Mouse (Mus musculus) gastrocnemius, adult 2 months (tissue): ENCODE results near the gene Gm8247. TPM values are rescaled to one million over a fixed set of nuclear protein-coding genes. Genes with fewer than 3 reads are reported as not detected.
"Not testable (repeated sequence)": the region's sequence is repeated elsewhere in the genome, so short reads cannot be mapped to it uniquely, and the experiment has no call there.

ENCODE experiments used
- DNase-seq: peaks from one replicate; pipeline ENCODE4 v3.0.0; 2022
- H3K27ac ChIP-seq: fragments of 200-600 bp; 2 replicates; pipeline ENCODE4 v1.8.1; 2022; ENCODE audit warnings: mild to moderate bottlenecking
- H3K4me3 ChIP-seq: fragments of 200-600 bp; 2 replicates; pipeline ENCODE4 v1.8.1; 2022; ENCODE audit warnings: mild to moderate bottlenecking, moderate library complexity
- intact Hi-C: fragments of 180-260 bp; cut with DNase I; formaldehyde crosslinking; loops from one replicate; pipeline ENCODE4 v1.15.1; 2025
- long read RNA-seq, 2 experiments: library from polyadenylated mRNA; stranded (forward); transcript quantifications; one replicate each; pipeline ENCODE4 v2.0.0; 2021
- total RNA-seq, 2 experiments: library from RNA; stranded (reverse); gene quantifications; 2 replicates each; pipeline ENCODE4 v1.2.3; 2021

Gm8247 gene
- not detected for total RNA-seq
- long read RNA-seq, experiment 1: 0 reads
- long read RNA-seq, experiment 2: 0 reads

GRCm38 (mm10) chr14:44582853-44583252 is at the start of gene Gm8247:
Gene Gm8247, plus strand, starts transcription at chr14:44583153.
- intact Hi-C loops, H3K27ac ChIP-seq, DNase-seq, H3K4me3 ChIP-seq: not testable (repeated sequence)

- intact Hi-C loops, DNase-seq, H3K27ac ChIP-seq: not testable (repeated sequence)
Observed at GRCm38 (mm10) chr14:44547961-44548360, 35.0 kb upstream of the Gm8247 start.

GRCm38 (mm10) chr14:44591765-44592164 is 8.8 kb downstream of the Gm8247 start:
- H3K4me3 ChIP-seq, intact Hi-C loops, DNase-seq, H3K27ac ChIP-seq: not testable (repeated sequence)

More at GRCm38 (mm10) chr14:44547961-44548360, 35.0 kb upstream of the Gm8247 start:
- not testable (repeated sequence) for H3K4me3 ChIP-seq

- intact Hi-C loops, DNase-seq, H3K27ac ChIP-seq, H3K4me3 ChIP-seq: not testable (repeated sequence)
Observed at GRCm38 (mm10) chr14:44627737-44628136, 44.8 kb downstream of the Gm8247 start, which contains the start of gene Gm5624. Gene Gm5624, minus strand, starts transcription at chr14:44627938.

Other genes with a start within 250 kb of the Gm8247 start
- not detected for gene Gm5930, start 244.6 kb upstream of the Gm8247 start, total RNA-seq
- not detected for gene Gm8229, start 217.8 kb upstream of the Gm8247 start, total RNA-seq
- gene Gm3371, start 172.5 kb upstream of the Gm8247 start, total RNA-seq: not detected
- gene Gm8232, start 149.5 kb upstream of the Gm8247 start, total RNA-seq: not detected
- gene BC061237, start 90.7 kb upstream of the Gm8247 start, total RNA-seq: not detected
- gene Gm17093, start 64.9 kb upstream of the Gm8247 start, total RNA-seq: not detected
- gene Gm5624, start 44.8 kb downstream of the Gm8247 start, total RNA-seq: not detected
- gene Gm8257, start 123.3 kb downstream of the Gm8247 start, total RNA-seq: not detected
- not detected for gene Gm8267, start 167.2 kb downstream of the Gm8247 start, total RNA-seq